Mouse (Mus musculus) myocyte (in vitro differentiated cells): ENCODE data around the gene Tnfrsf17.
"Not testable (repeated sequence)": the region's sequence is repeated elsewhere in the genome, so short reads cannot be mapped to it uniquely, and the experiment has no call there.

Experiments used
- MAX ChIP-seq: IDR thresholded peaks from one replicate; pipeline ENCODE4 v1.6.1; 2011; ENCODE audit warnings: low read depth, mild to moderate bottlenecking, control low read depth
- MYOD1 ChIP-seq, 3 experiments: IDR thresholded peaks; one replicate each; pipeline ENCODE4 v1.6.1; 2011; ENCODE audit warnings: control low read depth in 2 of 3, low read depth in 2 of 3, mild to moderate bottlenecking in 2 of 3, moderate library complexity in 1 of 3; ENCODE audit not compliant: insufficient read length in 2 of 3, control insufficient read depth in 1 of 3
- TCF3 ChIP-seq: IDR thresholded peaks from one replicate; pipeline ENCODE4 v1.6.1; 2011; ENCODE audit warnings: low read depth, control low read depth; ENCODE audit not compliant: insufficient read length
- USF1 ChIP-seq: IDR thresholded peaks from one replicate; pipeline ENCODE4 v1.6.1; 2011; ENCODE audit warnings: low read depth, mild to moderate bottlenecking, control low read depth, moderate library complexity

DNA sequence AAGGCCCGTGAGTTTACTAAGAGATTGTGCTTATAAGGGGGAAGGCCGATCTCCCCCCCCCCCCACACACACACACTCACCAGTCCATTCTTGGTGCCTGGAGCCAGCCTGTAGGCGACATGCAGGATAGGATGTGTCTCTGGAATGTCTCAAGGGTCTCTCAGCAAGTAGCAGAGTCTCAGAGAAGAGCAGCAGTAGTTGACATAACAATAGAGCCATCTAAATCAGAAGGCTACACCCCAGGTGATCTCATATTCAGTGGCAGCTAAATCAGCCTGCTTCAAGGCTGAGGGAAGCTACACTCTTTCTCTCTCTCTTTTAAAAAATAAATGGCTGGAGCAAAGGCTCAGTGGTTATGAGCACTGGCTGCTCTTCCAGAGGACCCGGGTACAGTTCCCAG, 18.0 kb upstream of the Tnfrsf17 start:
- TF ChIP-seq MYOD1 (IDR thresholded peaks at IDR 0.05; ENCODE audit: control insufficient read depth in 1 of 3, insufficient read length in 2 of 3, low read depth in 2 of 3); USF1; MAX; TCF3: not testable (repeated sequence)
